Mouse (Mus musculus): ENCODE data around the gene Parg. TPM values are rescaled to one million over a fixed set of nuclear protein-coding genes. Genes with fewer than 3 reads are reported as not detected.
"Not testable (repeated sequence)": the region's sequence is repeated elsewhere in the genome, so short reads cannot be mapped to it uniquely, and the experiment has no call there.

Parg gene
- polyA plus RNA-seq, 1 experiment from 2014 or later, result 31.1 TPM

GRCm38 (mm10) chr14:32193557-32193956 lies 8.2 kb upstream of the Parg start:
- not testable (repeated sequence) for H3K4me3 ChIP-seq (ENCODE audit: low read depth, low read length); H3K4me1 ChIP-seq (ENCODE audit: control insufficient read depth, insufficient read depth, low read length); H3K27ac ChIP-seq (ENCODE audit: low read length); H3K27me3 ChIP-seq (ENCODE audit: control insufficient read depth, insufficient read depth, low read depth, low read length); H3K9ac ChIP-seq (ENCODE audit: low read depth, low read length); ATAC-seq; H3K9me3 ChIP-seq (replicated peaks; ENCODE audit: control insufficient read depth, low read length, poor library complexity, severe bottlenecking); H3K4me2 ChIP-seq (ENCODE audit: low read length)
- 85% methylated on average over 5 of the region's 5 CpGs for WGBS
- H3K36me3 ChIP-seq (ENCODE audit: control insufficient read depth, insufficient read depth, low read length), result peaks cover 23% of the 10 kb centered on the region

GRCm38 (mm10) chr14:32201354-32201753 lies 395 bp upstream of the Parg start:
- under 1% methylated on average over 26 of the region's 26 CpGs for WGBS
- peak overlapping the region; percentile 84 for H3K4me2 ChIP-seq (ENCODE audit: low read length)
- H3K27me3 ChIP-seq (ENCODE audit: control insufficient read depth, insufficient read depth, low read depth, low read length), result no peaks in the 10 kb centered on the region
- H3K27ac ChIP-seq (ENCODE audit: low read length), result no peak overlapping the region
- H3K4me1 ChIP-seq (ENCODE audit: control insufficient read depth, insufficient read depth, low read length), result peaks cover 26% of the 10 kb centered on the region
- no peaks in the 10 kb centered on the region for H3K9me3 ChIP-seq (replicated peaks; ENCODE audit: control insufficient read depth, low read length, poor library complexity, severe bottlenecking)
- no peak; the same call in 1 of the 2 replicates for ATAC-seq
- H3K4me3 ChIP-seq (ENCODE audit: low read depth, low read length), result peak overlapping the region; percentile 81
- H3K36me3 ChIP-seq (ENCODE audit: control insufficient read depth, insufficient read depth, low read length), result peaks cover 15% of the 10 kb centered on the region
- peak overlapping the region; percentile 71 for H3K9ac ChIP-seq (ENCODE audit: low read depth, low read length)

GRCm38 (mm10) chr14:32226601-32227000 lies 24.9 kb downstream of the Parg start:
- no peak for ATAC-seq
- Histone ChIP-seq H3K27ac (ENCODE audit: low read length) (no peak overlapping the region), H3K4me1 (ENCODE audit: control insufficient read depth, insufficient read depth, low read length) (no peaks in the 10 kb centered on the region), H3K4me2 (ENCODE audit: low read length) (no peak overlapping the region), H3K9me3 (replicated peaks; ENCODE audit: control insufficient read depth, low read length, poor library complexity, severe bottlenecking) (no peaks in the 10 kb centered on the region), H3K27me3 (ENCODE audit: control insufficient read depth, insufficient read depth, low read depth, low read length) (no peaks in the 10 kb centered on the region), H3K4me3 (ENCODE audit: low read depth, low read length) (no peak overlapping the region), H3K36me3 (ENCODE audit: control insufficient read depth, insufficient read depth, low read length) (no peaks in the 10 kb centered on the region), H3K9ac (ENCODE audit: low read depth, low read length) (no peak overlapping the region)

DNA sequence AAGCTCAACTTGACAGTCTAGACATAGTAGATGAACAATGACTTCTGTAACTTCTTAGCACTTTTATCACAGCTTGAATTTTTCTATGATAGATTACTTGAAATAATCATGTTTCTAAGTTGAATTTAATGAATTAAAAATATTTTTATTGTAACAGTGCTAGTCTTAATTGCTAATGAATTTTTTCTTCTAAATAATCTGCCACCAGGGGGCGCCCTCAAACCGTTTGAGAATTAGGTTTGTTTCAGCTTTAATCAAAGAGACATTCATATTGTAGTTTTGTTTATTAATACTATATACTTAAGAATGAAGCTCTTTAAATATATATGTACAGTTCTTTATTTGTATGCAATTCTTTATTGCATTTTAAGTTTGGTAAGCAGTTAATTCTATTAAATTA lies 27.2 kb downstream of the Parg start:
- Histone ChIP-seq H3K4me3 (ENCODE audit: low read depth, low read length) (no peak overlapping the region), H3K27ac (ENCODE audit: low read length) (no peak overlapping the region), H3K4me2 (ENCODE audit: low read length) (no peak overlapping the region), H3K9me3 (replicated peaks; ENCODE audit: control insufficient read depth, low read length, poor library complexity, severe bottlenecking) (no peaks in the 10 kb centered on the region), H3K36me3 (ENCODE audit: control insufficient read depth, insufficient read depth, low read length) (no peaks in the 10 kb centered on the region), H3K27me3 (ENCODE audit: control insufficient read depth, insufficient read depth, low read depth, low read length) (no peaks in the 10 kb centered on the region), H3K9ac (ENCODE audit: low read depth, low read length) (no peak overlapping the region), H3K4me1 (ENCODE audit: control insufficient read depth, insufficient read depth, low read length) (no peaks in the 10 kb centered on the region)
- no peak for ATAC-seq
- WGBS, result 0% methylated on average over 2 of the region's 2 CpGs

DNA sequence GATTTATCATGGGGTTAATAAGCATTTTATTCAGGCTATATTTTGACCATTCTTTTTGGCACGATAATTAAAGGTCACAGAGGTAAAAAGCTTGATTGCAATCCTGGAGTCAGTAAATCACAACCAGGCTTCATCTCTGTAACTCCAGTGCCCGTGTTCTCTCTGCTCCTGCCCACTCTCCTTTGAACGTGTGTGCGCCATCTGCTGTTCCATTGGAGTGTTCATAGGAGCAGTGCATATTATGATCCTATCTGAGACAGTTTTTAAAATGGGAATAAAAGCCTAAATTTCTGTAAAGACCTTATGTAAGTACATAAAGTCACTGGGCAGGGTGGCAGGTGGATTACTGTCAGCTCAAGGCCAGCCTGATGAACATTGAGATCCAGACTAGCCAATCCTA lies 40.7 kb downstream of the Parg start:
- H3K4me3 ChIP-seq (ENCODE audit: low read depth, low read length), result no peak overlapping the region

DNA sequence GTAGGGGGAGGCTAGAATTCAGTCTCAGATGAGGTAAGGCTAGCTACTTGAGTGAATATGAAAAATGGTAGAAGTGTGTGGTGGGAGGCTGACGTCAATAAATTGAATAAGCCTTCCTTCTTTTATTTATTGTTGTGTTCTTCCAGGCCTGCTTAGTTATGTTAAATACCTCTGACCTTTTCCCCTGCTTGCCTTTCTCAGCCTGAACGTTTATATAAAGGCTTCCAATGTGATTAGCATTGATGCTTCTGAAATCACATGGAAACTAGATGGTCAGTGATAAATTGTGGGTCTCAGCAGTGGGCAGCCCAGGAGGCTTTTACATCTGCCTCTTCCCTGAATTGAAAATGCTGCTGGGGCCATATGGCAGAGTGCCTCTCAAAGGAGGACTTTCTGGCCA lies 44.3 kb downstream of the Parg start:
- Histone ChIP-seq H3K27ac (ENCODE audit: low read length) (no peak overlapping the region), H3K9me3 (replicated peaks; ENCODE audit: control insufficient read depth, low read length, poor library complexity, severe bottlenecking) (no peaks in the 10 kb centered on the region), H3K4me1 (ENCODE audit: control insufficient read depth, insufficient read depth, low read length) (no peaks in the 10 kb centered on the region), H3K9ac (ENCODE audit: low read depth, low read length) (no peak overlapping the region), H3K4me2 (ENCODE audit: low read length) (no peak overlapping the region), H3K27me3 (ENCODE audit: control insufficient read depth, insufficient read depth, low read depth, low read length) (no peaks in the 10 kb centered on the region), H3K4me3 (ENCODE audit: low read depth, low read length) (no peak overlapping the region), H3K36me3 (ENCODE audit: control insufficient read depth, insufficient read depth, low read length) (no peaks in the 10 kb centered on the region)
- 15% methylated on average over 2 of the region's 2 CpGs for WGBS
- ATAC-seq, result no peak

More for the DNA sequence above, 40.7 kb downstream of the Parg start:
- 79% methylated on average over 4 of the region's 4 CpGs for WGBS
- H3K27me3 ChIP-seq (ENCODE audit: control insufficient read depth, insufficient read depth, low read depth, low read length), result no peaks in the 10 kb centered on the region
- no peak overlapping the region for H3K4me2 ChIP-seq (ENCODE audit: low read length)
- no peak for ATAC-seq
- no peaks in the 10 kb centered on the region for H3K4me1 ChIP-seq (ENCODE audit: control insufficient read depth, insufficient read depth, low read length)
- H3K9me3 ChIP-seq (replicated peaks; ENCODE audit: control insufficient read depth, low read length, poor library complexity, severe bottlenecking), result no peaks in the 10 kb centered on the region
- H3K27ac ChIP-seq (ENCODE audit: low read length), result no peak overlapping the region
- no peak overlapping the region for H3K9ac ChIP-seq (ENCODE audit: low read depth, low read length)
- 0 out of 2 replicates have a peak, but pooled peaks cover 2% of the 10 kb centered on the region for H3K36me3 ChIP-seq (ENCODE audit: control insufficient read depth, insufficient read depth, low read length)

GRCm38 (mm10) chr14:32249616-32250015 lies 47.9 kb downstream of the Parg start:
- H3K36me3 ChIP-seq (ENCODE audit: control insufficient read depth, insufficient read depth, low read length), result no peaks in the 10 kb centered on the region

DNA sequence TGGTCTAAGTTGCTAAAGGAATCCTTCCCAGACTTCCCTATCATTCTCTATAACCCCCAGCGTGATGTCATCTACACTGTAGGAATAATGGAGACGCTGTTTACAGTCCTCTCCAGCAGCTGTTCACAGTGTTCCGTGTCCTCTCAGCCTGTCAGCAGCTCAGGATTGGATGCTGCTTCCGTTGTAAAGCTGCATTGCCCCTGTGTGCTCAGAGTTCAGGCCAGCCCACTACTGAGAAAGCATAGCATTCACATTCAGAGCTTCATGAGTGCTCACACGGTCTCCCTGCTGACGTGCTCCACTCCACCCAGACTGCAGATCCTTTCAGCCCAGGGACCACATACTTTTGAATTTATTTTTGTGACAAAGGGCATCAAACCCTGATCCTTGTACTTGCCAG lies 59.1 kb downstream of the Parg start:
- Histone ChIP-seq H3K27ac (ENCODE audit: low read length) (no peak overlapping the region), H3K4me1 (ENCODE audit: control insufficient read depth, insufficient read depth, low read length) (no peaks in the 10 kb centered on the region), H3K4me2 (ENCODE audit: low read length) (no peak overlapping the region), H3K9me3 (replicated peaks; ENCODE audit: control insufficient read depth, low read length, poor library complexity, severe bottlenecking) (no peaks in the 10 kb centered on the region), H3K27me3 (ENCODE audit: control insufficient read depth, insufficient read depth, low read depth, low read length) (no peaks in the 10 kb centered on the region), H3K4me3 (ENCODE audit: low read depth, low read length) (no peak overlapping the region), H3K36me3 (ENCODE audit: control insufficient read depth, insufficient read depth, low read length) (peaks cover 12% of the 10 kb centered on the region), H3K9ac (ENCODE audit: low read depth, low read length) (no peak overlapping the region)
- no peak for ATAC-seq
- WGBS, result 83% methylated on average over 6 of the region's 6 CpGs

More at GRCm38 (mm10) chr14:32249616-32250015, 47.9 kb downstream of the Parg start:
- H3K9me3 ChIP-seq (replicated peaks; ENCODE audit: control insufficient read depth, low read length, poor library complexity, severe bottlenecking), result no peaks in the 10 kb centered on the region
- WGBS, result 84% methylated on average over 6 of the region's 6 CpGs
- no peak overlapping the region for H3K4me3 ChIP-seq (ENCODE audit: low read depth, low read length)
- H3K9ac ChIP-seq (ENCODE audit: low read depth, low read length), result no peak overlapping the region
- H3K27ac ChIP-seq (ENCODE audit: low read length), result no peak overlapping the region
- H3K4me2 ChIP-seq (ENCODE audit: low read length), result no peak overlapping the region
- H3K4me1 ChIP-seq (ENCODE audit: control insufficient read depth, insufficient read depth, low read length), result no peaks in the 10 kb centered on the region
- ATAC-seq, result no peak
- no peaks in the 10 kb centered on the region for H3K27me3 ChIP-seq (ENCODE audit: control insufficient read depth, insufficient read depth, low read depth, low read length)

DNA sequence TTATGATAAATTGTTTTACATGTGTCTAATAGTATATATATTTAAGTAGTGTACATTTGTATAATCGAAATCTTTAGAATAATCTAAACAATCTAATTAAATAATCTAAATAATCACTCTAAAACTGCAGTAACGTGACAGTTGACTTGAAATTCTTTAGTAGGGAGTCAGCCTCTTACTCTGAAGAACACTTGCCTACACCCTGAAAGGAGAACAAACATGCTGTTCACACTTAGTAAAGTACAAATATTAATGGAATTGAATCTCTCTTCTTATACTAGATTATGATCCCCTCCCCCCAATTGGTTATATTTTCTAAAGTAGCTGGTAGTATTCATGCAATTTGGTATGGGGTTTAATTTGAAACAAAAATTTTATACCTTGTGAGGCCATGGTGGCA lies 60.0 kb downstream of the Parg start:
- Histone ChIP-seq H3K9me3 (replicated peaks; ENCODE audit: control insufficient read depth, low read length, poor library complexity, severe bottlenecking) (no peaks in the 10 kb centered on the region), H3K36me3 (ENCODE audit: control insufficient read depth, insufficient read depth, low read length) (peaks cover 12% of the 10 kb centered on the region), H3K4me1 (ENCODE audit: control insufficient read depth, insufficient read depth, low read length) (no peaks in the 10 kb centered on the region), H3K27me3 (ENCODE audit: control insufficient read depth, insufficient read depth, low read depth, low read length) (no peaks in the 10 kb centered on the region), H3K27ac (ENCODE audit: low read length) (no peak overlapping the region), H3K4me2 (ENCODE audit: low read length) (no peak overlapping the region), H3K9ac (ENCODE audit: low read depth, low read length) (no peak overlapping the region), H3K4me3 (ENCODE audit: low read depth, low read length) (no peak overlapping the region)
- 97% methylated on average over 2 of the region's 2 CpGs for WGBS
- ATAC-seq, result no peak

Data from midbrain, embryonic 16.5 days (tissue).